Mouse (Mus musculus) spleen, postnatal 4 days (tissue): Measurements from ENCODE around the gene Lamp1.
A peak's percentile ranks its signal among the peaks of the same experiment; 100 is the strongest.

ENCODE experiments used
- DNase-seq, 2 experiments: peaks; one replicate each; pipeline ENCODE4 v3.0.0; 2022; ENCODE audit warnings: low spot score in 2 of 2

Lamp1 gene

GRCm38 (mm10) chr8:13200301-13201012, 41.5 kb downstream of the Lamp1 start, which contains the start of gene Grtp1:
Grtp1 (minus strand) TSS chr8:13200620.
- DNase-seq: peak; percentile 67 to 90

DNA sequence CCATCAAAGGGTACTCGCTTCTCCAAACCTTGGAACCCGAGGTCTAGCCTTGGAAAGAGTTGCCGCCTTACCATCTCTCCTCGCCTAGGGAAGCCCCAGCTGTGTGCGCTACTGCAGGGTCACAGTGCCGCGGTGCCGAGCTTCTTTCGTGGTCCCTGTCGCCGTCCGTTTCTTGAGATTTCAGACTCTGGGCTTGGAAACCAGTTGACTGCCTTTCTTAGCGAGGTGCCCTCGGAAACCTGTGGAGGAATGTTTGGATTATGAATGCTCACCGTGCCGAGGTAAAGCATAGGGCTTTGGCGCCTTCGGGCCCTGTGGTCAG, 42.0 kb downstream of the Lamp1 start:
- peak; percentile 28 to 72 for DNase-seq

DNA sequence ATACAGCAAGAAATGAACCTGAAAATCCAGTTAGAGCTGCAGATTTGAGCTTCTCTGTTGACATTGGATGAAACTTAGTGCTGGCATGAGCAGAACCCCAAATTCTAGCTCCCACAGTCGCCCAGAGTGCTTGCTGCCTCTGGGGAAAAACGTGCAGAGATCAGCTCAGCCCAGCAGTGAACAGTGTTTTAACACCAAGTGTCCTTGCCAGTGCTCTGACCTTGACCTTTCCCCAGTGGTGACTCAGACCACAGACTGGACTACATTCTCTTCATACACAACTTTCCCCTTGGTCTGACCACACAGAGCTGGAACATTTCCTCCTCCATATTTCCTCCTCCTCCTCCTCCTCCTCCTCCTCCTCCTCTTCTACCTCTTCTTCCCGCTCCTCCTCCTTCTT, 43.1 kb downstream of the Lamp1 start:
- no peak for DNase-seq

DNA sequence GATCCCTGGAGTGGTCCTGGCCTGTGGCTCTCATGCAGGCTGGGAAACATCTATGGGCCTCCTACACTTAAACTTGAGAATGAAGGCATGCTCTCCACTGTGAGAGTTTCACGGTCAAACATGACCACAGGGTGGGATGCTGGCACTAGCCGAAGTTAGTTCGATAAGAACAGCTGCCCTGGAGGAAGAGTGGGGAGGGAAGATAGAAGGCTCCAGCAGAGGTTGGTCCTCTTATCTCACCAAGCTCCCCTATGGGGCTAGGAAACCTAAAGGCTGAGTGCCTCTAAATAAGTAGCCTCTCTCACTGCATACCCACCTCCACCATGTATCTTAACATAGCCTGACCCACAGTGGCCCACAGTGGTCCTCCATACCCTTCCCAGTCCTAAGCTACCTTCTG, 43.8 kb downstream of the Lamp1 start:
- peak; percentile 72 to 75 for DNase-seq

GRCm38 (mm10) chr8:13203472-13203871, 44.5 kb downstream of the Lamp1 start:
- peak; percentile 72 to 80 for DNase-seq

DNA sequence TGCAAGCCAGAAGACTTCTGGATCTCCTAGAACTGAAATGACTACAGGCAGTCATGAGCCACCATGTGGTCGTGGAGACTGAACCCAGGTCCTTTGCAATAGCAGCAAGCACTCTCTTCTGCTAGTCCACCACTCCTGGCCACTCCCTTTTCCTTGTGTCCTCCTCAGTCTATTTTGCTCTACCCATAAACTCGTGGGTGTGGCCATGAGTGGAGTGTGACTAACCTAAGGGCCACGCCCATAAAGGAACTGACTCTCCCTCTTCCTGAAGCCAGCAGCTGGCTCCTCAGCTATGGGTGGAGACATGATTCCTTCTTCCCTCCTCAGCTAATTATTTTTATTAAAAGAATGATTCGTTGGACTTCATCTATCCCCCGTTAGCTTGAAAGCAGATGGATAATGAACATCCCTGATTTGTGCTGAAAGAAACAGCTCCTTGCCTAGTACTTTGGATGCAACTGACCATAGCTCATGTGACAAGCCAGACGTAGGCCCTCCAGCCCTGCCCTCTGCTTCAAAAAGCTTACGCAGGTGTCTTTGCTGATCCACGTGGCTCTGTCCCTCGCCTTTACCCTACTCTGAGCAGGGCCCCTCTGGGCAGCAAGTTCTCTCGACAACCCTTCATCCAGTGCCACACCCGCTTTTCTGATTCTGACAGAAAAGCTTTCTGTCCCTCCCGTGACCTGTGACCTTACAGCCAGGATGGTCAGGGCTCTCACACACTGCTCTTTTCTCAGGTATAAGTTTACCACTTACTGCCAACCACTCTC, 45.6 kb downstream of the Lamp1 start:
- DNase-seq: peak in 1 of 2 experiments; percentile 64

- DNase-seq: no peak
Observed at GRCm38 (mm10) chr8:13205311-13205710, 46.4 kb downstream of the Lamp1 start.

DNA sequence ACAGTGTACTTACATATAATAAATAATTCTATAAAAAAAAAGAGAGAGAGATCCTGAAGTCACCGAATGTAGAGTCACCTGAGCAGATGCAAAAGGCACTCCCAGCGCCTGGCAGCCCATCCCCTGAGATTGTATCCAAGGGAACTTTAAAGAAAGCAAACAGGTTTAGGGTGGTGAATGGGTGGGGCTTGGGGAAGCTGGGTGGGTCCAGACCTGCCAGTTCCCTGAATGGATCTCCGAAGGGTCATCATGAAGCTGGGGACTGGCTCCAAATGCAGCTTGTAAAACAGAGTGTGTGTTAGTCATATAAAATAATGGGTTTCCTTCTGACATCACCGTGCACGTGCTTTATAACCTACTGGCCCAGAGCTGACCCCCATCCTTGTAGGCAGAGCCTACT, 47.3 kb downstream of the Lamp1 start:
- no peak for DNase-seq

- peak in 1 of 2 experiments; percentile 49 for DNase-seq
Observed at GRCm38 (mm10) chr8:13208627-13209355, 49.8 kb downstream of the Lamp1 start.

- no peak for DNase-seq
Observed at GRCm38 (mm10) chr8:13209770-13210169, 50.8 kb downstream of the Lamp1 start.

GRCm38 (mm10) chr8:13213479-13214268, 54.7 kb downstream of the Lamp1 start:
- peak; percentile 87 to 95 for DNase-seq

DNA sequence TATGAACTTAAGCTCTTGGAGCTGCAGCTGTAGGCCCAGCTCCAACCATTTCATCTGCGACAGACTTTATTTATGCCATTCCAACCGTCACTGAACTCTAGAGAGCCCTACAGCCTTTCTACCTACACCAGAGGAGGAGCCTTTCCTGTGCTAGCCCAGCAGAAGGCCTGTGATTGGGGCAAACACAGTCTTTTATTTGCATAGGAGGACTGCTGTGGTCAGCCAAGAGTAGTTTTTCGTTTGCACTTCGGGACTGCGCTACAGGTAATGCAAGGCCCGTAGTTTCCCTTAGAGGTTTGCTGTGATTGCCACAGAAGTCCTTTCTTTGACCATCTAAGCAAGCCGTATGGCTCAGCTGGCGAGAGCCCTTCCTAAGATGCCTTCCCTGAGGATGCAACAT, 57.4 kb downstream of the Lamp1 start:
- no peak for DNase-seq

DNA sequence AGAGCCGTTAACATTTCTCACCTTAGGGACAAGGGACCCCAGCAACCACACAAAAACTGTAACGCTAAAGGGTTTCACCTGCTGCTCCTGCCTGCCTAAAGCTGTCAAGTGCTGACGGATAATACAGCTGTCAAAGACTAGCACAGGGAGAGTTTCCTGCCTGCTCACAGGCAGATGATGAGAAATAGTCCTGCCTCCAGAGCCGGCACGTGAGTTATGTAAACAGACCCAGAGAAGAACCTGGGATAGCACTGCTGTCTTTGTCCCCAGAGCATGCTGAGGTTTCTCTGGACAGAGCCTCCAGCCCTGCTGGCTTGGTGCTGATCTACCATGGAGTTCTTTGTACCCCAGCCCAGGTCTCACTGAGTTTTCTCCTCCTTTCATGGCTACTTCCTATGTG, 58.1 kb downstream of the Lamp1 start:
- no peak for DNase-seq

DNA sequence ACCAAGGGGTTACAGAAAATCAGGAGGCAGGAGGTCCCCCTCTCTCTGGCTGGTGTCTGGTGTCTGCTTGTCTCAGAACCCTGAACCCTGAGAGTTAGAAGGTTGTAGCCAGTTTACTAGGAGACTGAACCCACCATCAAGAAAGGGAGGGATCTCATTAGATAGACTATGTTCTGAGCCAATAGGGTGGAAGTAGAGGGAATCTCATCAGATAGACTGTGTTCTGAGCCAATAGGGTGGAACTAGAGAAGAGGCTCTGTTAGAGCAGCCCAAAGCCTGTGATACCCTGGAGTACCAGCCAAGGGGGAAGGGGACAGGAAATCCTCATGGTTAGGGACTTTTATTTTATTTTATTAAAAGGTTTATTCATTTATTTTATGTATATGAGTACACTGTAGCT, 59.0 kb downstream of the Lamp1 start:
- DNase-seq: no peak

DNA sequence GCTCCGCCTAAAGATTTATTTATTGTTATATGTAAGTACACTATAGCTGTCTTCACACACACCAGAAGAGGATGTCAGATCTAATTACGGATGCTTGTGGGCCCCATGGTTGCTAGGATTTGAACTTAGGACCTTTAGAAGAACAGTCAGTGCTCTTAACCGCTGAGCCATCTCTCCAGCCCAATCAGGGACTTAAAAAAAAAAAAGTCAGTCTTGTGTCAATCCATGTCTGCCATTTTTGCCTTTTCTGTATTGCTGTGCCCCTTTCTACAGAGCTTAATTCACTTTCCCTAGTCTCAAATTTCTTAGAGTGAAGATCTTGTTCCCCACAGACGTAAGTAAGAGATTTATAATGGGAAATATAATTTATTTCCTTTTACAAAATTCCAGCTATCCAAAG, 59.5 kb downstream of the Lamp1 start:
- no peak for DNase-seq

- DNase-seq: no peak
Observed at GRCm38 (mm10) chr8:13224426-13224825, 65.5 kb downstream of the Lamp1 start.
